In the genomic region with DNA sequence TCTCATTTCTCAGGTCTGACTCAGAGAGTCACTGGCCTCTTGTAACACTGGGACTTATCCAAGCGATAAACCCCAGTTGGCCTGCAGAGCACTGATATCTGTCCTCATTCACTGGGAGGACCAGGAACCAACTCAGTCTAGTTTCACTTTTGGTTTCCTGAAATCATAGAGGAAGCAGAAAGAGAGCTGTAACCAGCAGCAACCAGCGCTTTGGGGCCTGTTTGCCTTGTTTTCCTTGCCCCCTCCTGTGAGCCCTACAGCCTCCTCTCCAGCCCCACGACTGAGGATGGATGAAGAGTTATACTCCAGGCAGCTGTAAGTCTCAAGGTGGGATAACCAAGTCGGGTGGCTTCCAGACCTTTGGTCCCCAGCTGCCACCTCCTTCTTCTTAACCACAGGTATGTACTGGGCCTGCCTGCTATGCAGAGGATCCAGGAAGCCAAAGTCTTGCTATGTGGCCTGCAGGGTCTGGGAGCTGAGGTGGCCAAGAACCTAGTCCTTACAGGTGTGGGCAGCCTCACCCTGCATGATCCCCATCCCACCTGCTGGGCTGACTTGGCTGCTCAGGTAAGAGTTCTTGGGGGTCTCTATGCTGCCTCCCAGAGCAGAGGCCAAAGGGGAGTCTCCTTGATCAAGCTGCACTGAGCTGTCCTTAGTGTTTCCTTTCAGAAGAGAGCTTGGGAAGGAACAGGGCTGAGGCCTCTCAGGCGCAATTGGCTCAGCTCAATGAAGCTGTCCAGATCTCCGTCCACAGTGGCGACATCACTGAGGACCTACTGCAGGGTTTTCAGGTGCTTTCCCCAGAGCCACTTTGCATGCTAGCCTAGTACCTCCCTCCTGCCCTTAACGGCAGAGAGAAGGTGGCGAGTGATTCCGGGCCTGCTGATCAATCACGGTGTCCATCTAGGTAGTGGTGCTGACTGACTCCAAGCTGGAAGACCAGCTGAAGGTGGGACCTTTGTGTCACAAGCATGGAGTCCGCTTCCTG, we compare ENCODE assay signal across 8 mouse cellular contexts. TPM values are rescaled to one million over a fixed set of nuclear protein-coding genes. Genes with fewer than 3 reads are reported as not detected.
DNase-seq lines count a peak whose midpoint lies in the region; ATAC-seq and TF ChIP-seq lines count a peak whose summit lies in the region.

Uba7 (plus strand) TSS at position 107 of the 988 bp plus-strand sequence.

- no peak within 1 kb of the TSS for H3K4me3 ChIP-seq in limb, embryonic 14.5 days (replicated peaks; ENCODE audit: low read length)
- peak within 1 kb of the TSS; percentile 68 for H3K4me3 ChIP-seq in small intestine, adult 2 months (ENCODE audit: low read depth, low read length)

- no peak for TF ChIP-seq POLR2A in limb, embryonic 14.5 days (IDR thresholded peaks at IDR 0.05; ENCODE audit: borderline replicate concordance, extremely low read depth, insufficient read depth, insufficient read length)
- TF ChIP-seq POLR2A in small intestine, adult 2 months (IDR thresholded peaks at IDR 0.05; ENCODE audit: low read depth, low read length): peak; percentile 53; the same call in 1 of the 2 replicates

- H3K27me3 ChIP-seq in limb, embryonic 14.5 days (ENCODE audit: control insufficient read depth, insufficient read depth, low read length): no peaks in the 10 kb centered on the region
- no peaks in the 10 kb centered on the region for H3K27me3 ChIP-seq in small intestine, adult 2 months (ENCODE audit: control insufficient read depth, insufficient read depth, low read length)

- 60% methylated on average over 12 of the region's 12 CpGs for WGBS in limb, embryonic 14.5 days
- 41% methylated on average over 12 of the region's 12 CpGs for WGBS in small intestine, adult 2 months

- H3K4me1 ChIP-seq in limb, embryonic 14.5 days (ENCODE audit: control insufficient read depth, insufficient read depth, low read length): peaks cover 11% of the 10 kb centered on the region
- H3K4me1 ChIP-seq in small intestine, adult 2 months (ENCODE audit: control insufficient read depth, insufficient read depth, insufficient read length, low read length): peaks cover 20% of the 10 kb centered on the region; the same call in 1 of the 2 replicates

- 0 out of 2 replicates have a peak within 1 kb of the TSS, but pooled peaks have one; percentile 8 for H3K4me2 ChIP-seq in limb, embryonic 14.5 days (replicated peaks; ENCODE audit: low read depth, low read length, severe bottlenecking)

- peaks cover 3% of the 10 kb centered on the region; the same call in 1 of the 2 replicates for H3K36me3 ChIP-seq in limb, embryonic 14.5 days (ENCODE audit: control insufficient read depth, insufficient read depth, low read length)
- peaks cover 35% of the 10 kb centered on the region for H3K36me3 ChIP-seq in small intestine, adult 2 months (ENCODE audit: control insufficient read depth, insufficient read depth, low read length)

- DNase-seq in ovary, postnatal 10 days (ENCODE audit: low spot score): peak; percentile 15
- DNase-seq in ovary, postnatal 14 days (ENCODE audit: low spot score): no peak
- peak; percentile 78 for DNase-seq in c-Kit-positive CD71-negative TER-119-negative erythroid progenitor cells, embryonic 14.5 days (ENCODE audit: low read depth)
- peak in 1 of 2 experiments; percentile 43 for DNase-seq in heart, postnatal 14 days
- no peak for DNase-seq in limb, embryonic 14.5 days (ENCODE audit: low spot score)
- DNase-seq in cerebellum, adult 18-20 months: no peak
- no peak for DNase-seq in layer of hippocampus, postnatal 36 days

- intact Hi-C loops in heart, postnatal 14 days (cut with DNase I): no loop called here

- no peak for TF ChIP-seq CTCF in small intestine, adult 2 months (IDR thresholded peaks at IDR 0.05; ENCODE audit: extremely low read depth, insufficient read length, insufficient replicate concordance, low read depth, low read length)

- no peaks in the 10 kb centered on the region for H3K9me3 ChIP-seq in limb, embryonic 14.5 days (ENCODE audit: control insufficient read depth, low read length)

- no peak; the same call in 1 of the 2 replicates for ATAC-seq in limb, embryonic 14.5 days (ENCODE audit: low FRiP score, low read depth)

- peak within 1 kb of the TSS; percentile 75 for H3K27ac ChIP-seq in limb, embryonic 14.5 days (replicated peaks; ENCODE audit: low read depth, low read length)
- peak within 1 kb of the TSS; percentile 98 for H3K27ac ChIP-seq in small intestine, adult 2 months (ENCODE audit: insufficient read depth, low read depth, low read length)

- H3K9ac ChIP-seq in limb, embryonic 14.5 days (ENCODE audit: low read depth, low read length, severe bottlenecking): 0 out of 2 replicates have a peak within 1 kb of the TSS, but pooled peaks have one; percentile 5

RNA-seq across cellular contexts. Expression of gene Uba7, which starts in this region (rescaled TPM):
- 10 to 100 TPM; 13.8 to 19.6 TPM for total RNA-seq in heart, postnatal 14 days (2021)
- polyA plus RNA-seq in limb, embryonic 14.5 days (2012; rRNA removed): 28.2 and 33.6 TPM in 2 replicates
- polyA plus RNA-seq in limb, embryonic 14.5 days (2014; fragmentation: Nextera tagmentation; extraction: Ambion mirVana): 32.2 and 33.4 TPM in 2 replicates
- polyA plus RNA-seq in small intestine, adult 2 months (2012; rRNA removed): 67.0 and 131 TPM in 2 replicates
- total RNA-seq in layer of hippocampus, postnatal 36 days (2021): 1 to 10 TPM; 4.6 to 5.2 TPM

Comparison
In these comparisons a context has a peak if more than half of its experiments do, and no peak if none do; other contexts are left out.
1. DNase-seq: peak in ovary, postnatal 10 days (single experiment) and c-Kit-positive CD71-negative TER-119-negative erythroid progenitor cells, embryonic 14.5 days (single experiment); none in ovary, postnatal 14 days (single experiment), limb, embryonic 14.5 days (single experiment), cerebellum, adult 18-20 months (0 of 2) and layer of hippocampus, postnatal 36 days (0 of 2).